Mouse (Mus musculus) WW6 (cell line): ENCODE measurements around the gene Hoxb7.

Source experiments
- DNase-seq: peaks from one replicate; pipeline ENCODE4 v3.0.0-alpha.2; 2013; ENCODE audit warnings: low read depth, low spot score

Hoxb7 gene

GRCm38 (mm10) chr11:96285771-96286738, at the start of gene Hoxb7:
Hoxb7 (plus strand) TSS chr11:96286623.
- DNase-seq, result no peak

DNA sequence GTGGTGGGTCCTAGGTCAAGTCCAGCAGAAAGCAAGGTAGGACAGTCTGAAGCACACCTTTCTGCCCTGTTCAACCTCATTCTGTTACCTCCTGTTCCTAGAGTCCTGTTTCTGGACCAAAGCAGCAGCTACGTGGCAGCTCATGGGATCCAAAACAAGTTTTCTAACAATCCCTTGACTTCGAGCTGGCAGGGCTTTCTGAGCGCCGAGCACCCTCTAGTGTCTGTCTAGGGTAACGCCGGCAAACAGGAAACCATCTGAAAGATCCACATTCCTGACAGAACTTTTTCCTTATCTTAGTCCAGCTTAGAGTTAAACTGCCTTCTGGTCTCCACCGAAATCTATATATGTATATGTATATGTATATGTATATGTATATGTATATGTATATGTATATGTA, 46.2 kb upstream of the Hoxb7 start:
- DNase-seq, result no peak

DNA sequence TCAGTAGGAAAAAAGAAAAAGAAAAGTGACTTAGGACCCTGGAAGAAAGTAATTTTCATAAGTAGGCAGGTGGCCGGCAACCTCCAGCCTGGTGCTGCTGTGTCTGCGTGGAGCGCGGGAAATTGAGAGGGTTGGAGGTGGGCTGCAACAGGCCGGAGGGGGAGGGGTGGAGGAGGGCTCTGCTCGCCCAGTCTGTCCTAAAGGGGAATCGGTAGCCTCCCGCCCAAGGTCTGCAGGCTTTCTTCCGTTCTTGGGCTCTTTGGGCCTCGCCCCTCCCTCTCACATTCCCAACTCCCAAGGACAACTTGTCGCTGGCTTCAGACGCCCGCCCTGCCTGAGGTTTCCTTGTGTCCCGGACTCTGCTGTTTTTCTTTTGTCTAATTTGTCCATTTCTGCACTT, 35.5 kb upstream of the Hoxb7 start:
- peak; percentile 81 for DNase-seq

GRCm38 (mm10) chr11:96251480-96252031, 34.9 kb upstream of the Hoxb7 start:
- no peak for DNase-seq

- no peak for DNase-seq
Measured at GRCm38 (mm10) chr11:96252541-96253120, 33.8 kb upstream of the Hoxb7 start.

DNA sequence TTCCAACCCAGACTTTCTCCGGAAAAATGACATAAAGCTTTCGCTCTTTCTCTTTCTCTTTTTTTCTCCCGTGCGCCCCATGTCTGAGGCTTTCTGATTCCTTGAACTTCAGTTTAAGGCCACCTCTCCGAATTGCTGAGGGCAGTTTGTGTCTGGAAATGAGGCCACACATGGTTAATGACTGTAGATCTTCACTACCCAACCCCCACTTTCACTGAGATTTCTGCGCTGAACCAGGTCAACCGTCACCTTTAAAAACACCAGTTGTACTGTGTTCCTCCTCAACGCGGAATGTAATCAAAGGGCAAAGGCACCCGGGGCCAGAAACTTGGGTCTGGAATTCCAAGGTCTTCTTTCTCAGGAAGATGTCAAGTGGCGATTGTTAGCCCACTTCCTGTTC, 32.2 kb upstream of the Hoxb7 start:
- DNase-seq, result no peak

GRCm38 (mm10) chr11:96255111-96255995, 31.1 kb upstream of the Hoxb7 start:
- DNase-seq, result no peak

DNA sequence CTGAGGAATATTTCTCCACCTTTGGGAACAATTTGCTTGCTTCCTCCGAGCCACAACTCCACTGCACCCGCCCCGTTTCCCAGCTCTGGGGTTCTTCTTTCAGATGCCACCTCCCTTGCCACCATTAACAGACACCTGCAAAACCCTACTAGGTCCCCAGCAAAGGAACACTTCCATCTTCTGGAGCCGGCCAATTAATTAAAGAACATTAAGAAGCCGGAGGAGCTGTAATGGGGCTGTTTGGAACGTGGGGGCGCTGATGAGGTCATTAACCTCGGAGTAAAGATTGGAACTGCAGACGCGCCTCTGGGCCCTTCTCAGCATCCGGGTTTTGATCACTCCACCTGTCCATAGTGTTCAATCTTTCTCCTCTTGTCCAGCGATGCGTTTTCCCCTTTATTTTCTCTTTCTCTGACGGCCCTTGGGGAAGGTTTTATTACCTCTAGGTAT, 30.4 kb upstream of the Hoxb7 start:
- DNase-seq, result no peak

- DNase-seq, result no peak
Measured at GRCm38 (mm10) chr11:96257141-96257540, 29.3 kb upstream of the Hoxb7 start.

DNA sequence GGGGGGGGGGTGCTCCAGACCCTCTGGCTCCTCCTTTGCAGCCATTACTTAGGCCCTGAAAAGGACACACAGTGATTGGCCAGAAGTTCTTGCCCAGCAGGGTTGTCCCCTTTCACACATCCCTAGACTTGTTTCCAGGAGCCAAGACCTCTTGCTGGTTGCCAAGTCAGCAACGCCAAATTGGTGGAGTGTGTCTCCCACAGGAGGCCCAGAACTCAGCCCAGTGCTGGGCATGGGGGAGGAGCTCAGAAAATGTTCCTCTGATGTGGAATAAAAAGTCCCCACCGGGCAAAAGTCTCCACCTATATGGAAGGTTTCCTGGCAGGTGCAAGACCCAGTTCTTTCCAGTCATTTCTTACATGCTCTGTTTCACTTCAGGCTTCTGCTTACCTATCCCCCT, 27.4 kb upstream of the Hoxb7 start:
- DNase-seq, result no peak

DNA sequence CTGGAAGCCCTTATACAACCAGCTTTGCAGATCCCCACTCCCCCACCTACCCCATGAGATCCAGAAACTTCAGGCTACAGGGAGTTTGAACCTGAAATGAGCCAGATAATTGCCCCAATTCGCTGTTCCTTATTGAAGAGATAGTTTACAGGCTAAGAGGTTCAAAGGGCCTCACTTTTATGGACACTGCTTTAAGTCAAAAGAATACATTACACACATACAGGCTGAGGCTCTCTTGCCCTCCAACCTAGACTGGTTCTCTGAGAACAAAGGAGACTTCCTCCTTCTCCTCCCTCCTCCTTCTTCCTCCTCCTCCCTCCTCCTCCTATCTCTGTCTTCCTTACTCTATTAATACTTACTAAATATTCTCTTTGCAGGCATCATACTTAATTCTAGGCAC, 26.9 kb upstream of the Hoxb7 start:
- no peak for DNase-seq

GRCm38 (mm10) chr11:96260310-96260970, 26.0 kb upstream of the Hoxb7 start:
- no peak for DNase-seq

DNA sequence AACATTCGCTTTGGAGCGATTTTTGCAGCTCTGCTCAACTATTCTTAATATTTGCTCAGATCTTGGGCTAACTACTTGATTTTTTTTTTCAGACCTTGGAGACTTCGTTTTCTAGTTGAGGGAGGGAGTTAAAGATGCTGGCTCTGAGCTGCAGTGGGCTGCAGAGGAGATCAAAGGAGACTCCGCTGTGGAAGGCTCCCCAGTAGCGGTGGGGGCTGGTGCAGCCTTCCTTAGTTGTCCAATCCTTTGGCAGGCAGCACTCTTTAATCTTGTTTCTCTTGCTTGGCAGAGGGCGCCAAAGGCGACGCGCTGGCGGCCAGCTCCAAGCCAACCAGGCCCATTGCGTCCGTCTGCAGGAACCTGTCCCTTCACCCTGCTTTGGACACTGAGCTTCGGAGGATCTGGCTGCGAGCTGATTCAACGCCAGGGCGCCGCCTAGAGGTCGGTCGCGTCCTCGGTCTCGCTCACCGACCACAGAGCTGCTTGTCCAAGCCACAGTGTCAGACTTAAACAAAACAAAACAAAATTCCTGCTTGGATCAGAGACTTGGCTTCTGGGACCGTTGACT, 25.0 kb upstream of the Hoxb7 start:
- DNase-seq, result no peak

- DNase-seq, result no peak
Measured at GRCm38 (mm10) chr11:96262262-96262830, 24.1 kb upstream of the Hoxb7 start.

DNA sequence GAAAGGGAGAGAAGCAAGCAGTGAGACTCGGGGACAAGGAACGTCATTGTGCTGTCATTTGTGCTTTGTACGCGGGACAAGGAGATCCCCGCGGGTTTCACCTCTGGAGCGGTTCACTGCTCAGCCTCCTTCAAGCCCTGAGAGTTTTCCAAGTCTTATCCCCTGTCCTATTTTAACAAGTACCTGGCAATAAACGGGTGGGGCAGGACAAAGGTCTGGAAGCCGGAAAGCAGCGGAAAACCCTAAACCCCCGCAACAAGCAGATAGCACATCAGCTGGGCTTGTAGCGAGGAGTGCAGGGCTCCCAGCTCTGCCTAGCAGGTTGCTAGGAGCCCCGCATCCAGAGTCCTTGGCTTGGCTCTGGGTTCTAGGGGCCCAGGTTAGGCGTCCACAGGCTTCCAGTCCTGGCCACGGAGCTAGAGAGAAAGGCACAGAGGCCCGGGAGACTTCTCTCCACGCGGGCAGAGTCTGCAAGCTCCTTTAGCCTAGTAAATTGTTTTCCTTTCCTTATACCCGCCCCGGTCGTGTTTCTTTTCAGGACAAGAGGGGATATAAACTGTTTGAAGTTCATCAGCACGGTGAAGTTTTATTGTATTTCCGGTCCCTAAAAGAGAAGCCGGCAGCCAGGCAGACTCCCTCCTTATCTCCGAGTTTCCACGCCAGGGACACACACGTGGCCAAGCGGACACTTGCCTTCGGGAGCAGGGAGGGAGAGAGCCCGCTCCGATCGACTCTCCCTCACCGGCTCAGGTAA, 22.6 kb upstream of the Hoxb7 start:
- no peak for DNase-seq

DNA sequence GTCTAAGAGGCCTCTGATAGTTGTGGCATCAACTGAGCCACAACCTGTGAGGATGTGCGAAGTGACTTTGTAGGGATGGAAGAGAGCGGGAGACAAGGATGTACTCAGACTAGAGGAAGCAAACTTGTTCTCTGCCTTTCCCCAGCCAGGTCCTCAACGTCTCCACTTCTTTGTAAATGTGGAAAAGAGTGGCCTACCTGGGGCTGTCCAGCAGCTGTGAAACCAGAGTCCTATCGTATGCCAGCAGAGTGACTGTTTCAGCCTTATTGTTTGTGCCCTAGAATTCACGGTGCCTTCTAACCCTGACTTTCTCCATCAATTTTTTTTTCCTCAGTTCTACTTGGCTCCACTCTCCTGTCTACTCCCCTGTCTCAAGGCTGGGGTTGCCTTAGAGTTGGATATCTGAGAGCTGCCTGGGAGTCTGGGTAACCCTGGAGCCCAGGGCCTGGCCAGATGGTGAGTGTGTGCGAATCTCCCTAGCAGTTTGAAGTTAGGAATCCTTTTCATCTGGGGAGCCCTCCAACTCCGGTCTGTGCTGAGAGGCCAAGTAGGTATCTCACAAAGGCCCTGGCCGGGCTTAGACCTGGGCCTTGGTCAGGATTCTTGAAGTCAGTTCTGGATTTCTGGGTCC, 21.9 kb upstream of the Hoxb7 start:
- no peak for DNase-seq

- DNase-seq, result no peak
Measured at GRCm38 (mm10) chr11:96265954-96266353, 20.5 kb upstream of the Hoxb7 start.

- no peak for DNase-seq
Measured at GRCm38 (mm10) chr11:96267021-96267920, 19.2 kb upstream of the Hoxb7 start.
